Mouse (Mus musculus): Measurements from ENCODE around the gene Tmem63b. TPM values are rescaled to one million over a fixed set of nuclear protein-coding genes. Genes with fewer than 3 reads are reported as not detected.
"Not testable (repeated sequence)": the region's sequence is repeated elsewhere in the genome, so short reads cannot be mapped to it uniquely, and the experiment has no call there.

Tmem63b gene
- polyA plus RNA-seq, 1 experiment from 2014 or later: 145 TPM

GRCm38 (mm10) chr17:45631940-45632339 lies 54.8 kb downstream of the Tmem63b start:
- H3K9me3 ChIP-seq (replicated peaks): no peaks in the 10 kb centered on the region
- no peaks in the 10 kb centered on the region; the same call in 1 of the 2 replicates for H3K27me3 ChIP-seq (replicated peaks)
- H3K9ac ChIP-seq (replicated peaks): no peak overlapping the region
- H3K4me3 ChIP-seq (replicated peaks): no peak overlapping the region
- H3K27ac ChIP-seq (replicated peaks): no peak overlapping the region
- no peak overlapping the region for H3K4me2 ChIP-seq
- H3K4me1 ChIP-seq: peaks cover 12% of the 10 kb centered on the region
- H3K36me3 ChIP-seq: no peaks in the 10 kb centered on the region
- 78% methylated on average over 6 of the region's 6 CpGs for WGBS
- ATAC-seq (ENCODE audit: low FRiP score): no peak

DNA sequence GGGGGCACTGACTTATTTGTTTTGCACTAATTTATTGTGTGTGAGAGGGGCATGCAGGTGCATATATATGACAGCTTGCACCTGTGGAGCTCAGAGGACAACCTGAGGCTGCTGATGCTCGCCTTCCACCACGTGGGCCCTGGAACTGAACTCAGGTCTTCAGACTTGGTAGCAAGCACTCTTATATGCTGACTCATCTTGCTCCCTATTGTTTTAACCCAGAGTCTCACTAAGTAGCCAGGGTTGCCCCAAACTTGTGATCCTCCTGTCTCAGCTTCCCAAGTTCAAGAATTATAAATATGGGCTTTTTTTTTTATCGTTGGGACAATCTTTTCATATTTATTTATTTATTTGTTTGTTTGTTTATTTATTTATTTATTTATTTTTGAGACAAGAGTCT lies 55.7 kb downstream of the Tmem63b start:
- Histone ChIP-seq H3K9ac (replicated peaks) (no peak overlapping the region), H3K4me1 (peaks cover 16% of the 10 kb centered on the region), H3K4me3 (replicated peaks) (peak overlapping the region; percentile 42), H3K4me2 (peak overlapping the region; percentile 82), H3K27ac (replicated peaks) (peak overlapping the region; percentile 85; the same call in 1 of the 2 replicates), H3K27me3 (replicated peaks) (no peaks in the 10 kb centered on the region; the same call in 1 of the 2 replicates), H3K9me3 (replicated peaks) (no peaks in the 10 kb centered on the region), H3K36me3 (no peaks in the 10 kb centered on the region)
- 53% methylated on average over 3 of the region's 3 CpGs for WGBS
- ATAC-seq (ENCODE audit: low FRiP score): 0 out of 2 replicates have a peak, but pooled peaks have one; percentile 4

DNA sequence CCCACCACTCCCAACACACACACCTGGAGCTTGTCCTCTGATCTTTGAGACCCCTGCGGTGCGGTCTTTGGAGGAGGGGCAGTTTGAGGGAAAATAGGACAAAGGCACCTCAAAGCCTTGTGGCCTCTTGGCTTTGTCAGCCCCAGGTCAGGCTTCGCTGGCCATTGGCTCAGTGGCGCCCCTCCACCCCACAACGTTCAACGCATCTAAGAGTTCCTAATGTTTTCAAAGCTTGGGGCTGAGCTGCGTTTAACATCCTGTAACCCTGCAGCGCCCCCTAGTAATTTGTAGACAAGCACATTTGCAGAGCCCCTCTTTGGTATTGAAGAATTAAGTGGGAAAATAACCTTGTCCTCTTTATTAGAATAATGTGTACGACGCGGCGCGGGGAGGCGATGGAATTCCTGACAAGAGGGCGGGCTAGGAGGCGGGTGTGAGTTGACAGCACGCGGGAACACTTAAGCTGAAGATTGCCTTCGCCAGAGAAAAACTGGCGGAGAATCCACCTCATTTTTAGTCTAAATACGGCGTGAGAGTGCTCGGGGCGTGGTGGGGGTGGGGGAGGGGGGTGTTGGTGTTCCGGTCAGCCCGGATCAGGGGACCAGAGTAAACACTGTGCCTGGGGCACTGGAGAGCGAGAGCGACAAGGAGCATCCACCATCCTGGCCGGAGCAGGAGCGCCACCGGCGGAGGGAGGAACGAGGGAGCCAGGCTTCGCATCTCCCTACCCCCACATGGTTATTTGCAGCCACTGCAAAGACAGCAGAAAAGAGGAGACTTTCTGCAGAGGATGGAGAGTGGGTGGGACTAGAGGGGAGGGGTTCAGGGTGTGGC lies 56.6 kb downstream of the Tmem63b start:
- H3K9me3 ChIP-seq (replicated peaks): no peaks in the 10 kb centered on the region
- H3K4me1 ChIP-seq: peaks cover 16% of the 10 kb centered on the region
- peak overlapping the region; percentile 85 for H3K27ac ChIP-seq (replicated peaks)
- H3K9ac ChIP-seq (replicated peaks): peak overlapping the region; percentile 62
- peak; percentile 90 for ATAC-seq (ENCODE audit: low FRiP score)
- WGBS: 3% methylated on average over 34 of the region's 34 CpGs
- peak overlapping the region; percentile 42 for H3K4me3 ChIP-seq (replicated peaks)
- H3K36me3 ChIP-seq: no peaks in the 10 kb centered on the region
- H3K4me2 ChIP-seq: peak overlapping the region; percentile 82
- H3K27me3 ChIP-seq (replicated peaks): no peaks in the 10 kb centered on the region; the same call in 1 of the 2 replicates

DNA sequence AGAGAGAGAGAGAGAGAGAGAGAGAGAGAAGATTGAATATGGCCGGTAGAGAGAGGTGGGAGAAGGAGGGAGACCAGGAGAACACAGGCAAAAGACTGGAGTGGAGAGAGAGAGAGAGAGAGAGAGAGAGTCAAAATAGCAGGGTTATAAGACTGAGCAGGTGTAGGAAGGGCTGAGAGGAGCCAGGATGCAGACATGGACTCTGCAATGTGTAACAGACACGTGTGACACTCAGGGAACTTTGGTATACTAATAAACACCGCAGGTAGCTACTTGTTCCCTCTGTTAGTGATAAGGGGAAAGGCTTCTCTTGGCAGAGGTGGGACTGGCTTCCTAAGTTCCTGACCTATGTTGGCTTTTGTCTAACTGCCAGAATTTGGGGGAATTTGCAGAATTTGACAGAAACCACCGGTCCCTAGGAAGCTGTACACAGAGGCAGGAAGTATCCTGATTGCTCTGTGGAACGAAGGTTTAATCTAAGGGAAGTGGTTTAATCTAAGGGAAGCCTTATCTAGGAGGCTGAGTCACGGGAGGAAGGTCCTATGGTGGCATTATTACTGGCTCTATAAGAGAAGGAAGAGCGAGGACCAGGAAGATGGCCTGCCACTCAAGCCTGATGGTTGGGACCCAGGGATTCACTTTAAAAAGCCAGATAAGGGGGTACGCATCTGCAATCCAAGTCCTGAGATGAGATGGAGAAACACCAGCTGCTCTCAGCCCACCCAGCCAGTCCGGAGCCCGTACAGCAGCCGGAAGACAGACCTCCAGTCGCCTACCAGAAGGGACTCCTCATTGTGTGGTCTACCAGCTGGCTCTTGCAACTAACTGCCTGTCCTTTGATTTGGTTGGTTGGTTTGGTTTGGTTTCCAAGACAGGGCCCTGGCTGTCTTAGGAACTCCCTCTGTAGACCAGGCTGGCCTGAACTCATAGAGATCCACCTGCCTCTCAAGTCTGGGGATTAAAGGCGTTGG lies 57.5 kb downstream of the Tmem63b start:
- WGBS: 71% methylated on average over 13 of the region's 13 CpGs
- peaks cover 16% of the 10 kb centered on the region for H3K4me1 ChIP-seq
- H3K27ac ChIP-seq (replicated peaks): peak overlapping the region; percentile 85
- no peak for ATAC-seq (ENCODE audit: low FRiP score)
- H3K27me3 ChIP-seq (replicated peaks): no peaks in the 10 kb centered on the region; the same call in 1 of the 2 replicates
- H3K9ac ChIP-seq (replicated peaks): peak overlapping the region; percentile 62; the same call in 1 of the 2 replicates
- H3K36me3 ChIP-seq: no peaks in the 10 kb centered on the region
- peak overlapping the region; percentile 82 for H3K4me2 ChIP-seq
- no peaks in the 10 kb centered on the region for H3K9me3 ChIP-seq (replicated peaks)
- peak overlapping the region; percentile 42 for H3K4me3 ChIP-seq (replicated peaks)

- Histone ChIP-seq H3K4me2 (no peak overlapping the region), H3K36me3 (no peaks in the 10 kb centered on the region), H3K27me3 (replicated peaks) (no peaks in the 10 kb centered on the region; the same call in 1 of the 2 replicates), H3K9me3 (replicated peaks) (no peaks in the 10 kb centered on the region), H3K27ac (replicated peaks) (no peak overlapping the region), H3K4me1 (peaks cover 16% of the 10 kb centered on the region), H3K9ac (replicated peaks) (no peak overlapping the region), H3K4me3 (replicated peaks) (no peak overlapping the region)
- WGBS: 45% methylated on average over 3 of the region's 3 CpGs
- ATAC-seq (ENCODE audit: low FRiP score): no peak
These were observed 58.5 kb downstream of the Tmem63b start for GRCm38 (mm10) chr17:45628160-45628559.

DNA sequence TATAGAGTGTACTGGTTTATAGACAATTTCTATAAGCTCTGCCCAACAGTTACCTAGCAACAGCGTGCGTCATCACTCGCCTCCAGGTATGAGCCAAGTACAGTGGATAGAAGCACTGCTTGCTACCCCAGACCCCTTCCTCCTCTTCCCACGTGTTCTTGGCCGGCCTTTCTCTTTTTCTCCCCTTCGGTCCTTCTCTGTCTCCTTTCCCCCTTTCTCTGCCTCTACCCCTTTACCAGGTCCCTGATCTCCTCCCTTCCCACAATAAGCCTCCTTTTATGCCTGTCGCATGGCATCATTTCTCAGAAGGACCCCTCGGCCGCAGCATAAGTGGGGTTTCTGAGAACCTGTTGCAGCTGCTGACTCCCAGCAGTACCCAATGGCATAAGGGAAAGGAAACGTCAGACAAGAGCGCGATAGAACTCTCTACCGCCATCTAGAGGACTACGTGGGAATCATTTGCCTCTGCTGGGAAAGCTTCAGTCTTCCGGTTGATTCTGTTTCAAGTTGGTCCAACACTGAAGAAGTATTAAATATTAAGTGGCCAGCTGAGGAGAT lies 60.0 kb downstream of the Tmem63b start:
- 0 out of 2 replicates have a peak overlapping the region, but pooled peaks have one; percentile 6 for H3K4me3 ChIP-seq (replicated peaks)
- no peak for ATAC-seq (ENCODE audit: low FRiP score)
- no peak overlapping the region for H3K27ac ChIP-seq (replicated peaks)
- H3K4me1 ChIP-seq: peaks cover 16% of the 10 kb centered on the region
- H3K4me2 ChIP-seq: peak overlapping the region; percentile 37
- no peaks in the 10 kb centered on the region for H3K9me3 ChIP-seq (replicated peaks)
- whole genome bisulfite sequencing: 30% methylated on average over 15 of the region's 15 CpGs
- no peaks in the 10 kb centered on the region for H3K36me3 ChIP-seq
- no peak overlapping the region for H3K9ac ChIP-seq (replicated peaks)
- H3K27me3 ChIP-seq (replicated peaks): no peaks in the 10 kb centered on the region

GRCm38 (mm10) chr17:45623425-45623824 lies 63.3 kb downstream of the Tmem63b start:
- peaks cover 12% of the 10 kb centered on the region for H3K4me1 ChIP-seq
- 90% methylated on average over 7 of the region's 8 CpGs for WGBS
- not testable (repeated sequence) for H3K9me3 ChIP-seq (replicated peaks); H3K9ac ChIP-seq (replicated peaks); H3K27ac ChIP-seq (replicated peaks); H3K4me3 ChIP-seq (replicated peaks); H3K36me3 ChIP-seq; ATAC-seq (ENCODE audit: low FRiP score); H3K4me2 ChIP-seq; H3K27me3 ChIP-seq (replicated peaks)

GRCm38 (mm10) chr17:45619386-45620256 lies 67.1 kb downstream of the Tmem63b start:
- Histone ChIP-seq H3K4me2 (peak overlapping the region; percentile 37), H3K27me3 (replicated peaks) (no peaks in the 10 kb centered on the region), H3K4me3 (replicated peaks) (no peak overlapping the region), H3K9me3 (replicated peaks) (no peaks in the 10 kb centered on the region), H3K27ac (replicated peaks) (peak overlapping the region; percentile 64), H3K4me1 (peaks cover 8% of the 10 kb centered on the region; the same call in 1 of the 2 replicates), H3K36me3 (no peaks in the 10 kb centered on the region), H3K9ac (replicated peaks) (no peak overlapping the region)
- no peak for ATAC-seq (ENCODE audit: low FRiP score)
- 31% methylated on average over 20 of the region's 20 CpGs for WGBS

DNA sequence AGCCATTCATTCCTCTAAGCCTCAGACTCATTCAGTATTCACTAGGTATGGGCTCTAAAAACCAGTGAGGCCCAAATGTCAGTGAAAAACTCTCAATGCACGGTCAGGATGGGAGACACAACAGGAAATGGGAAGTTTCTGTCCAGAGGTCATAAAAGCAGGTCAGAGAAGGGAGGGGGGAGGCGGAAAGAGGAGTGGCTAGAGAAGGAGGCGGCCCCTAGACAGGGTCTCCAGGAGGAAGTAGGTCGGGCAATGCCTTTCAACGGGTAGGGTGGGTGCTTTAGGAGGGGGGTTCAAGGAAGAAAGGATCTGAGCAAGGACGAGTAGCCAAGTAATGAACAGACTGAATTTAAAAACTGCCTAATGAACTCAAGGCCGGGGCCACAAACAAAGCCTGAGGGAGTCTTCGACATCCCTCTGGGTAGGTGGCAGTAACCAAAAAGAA lies 67.7 kb downstream of the Tmem63b start:
- 12% methylated on average over 8 of the region's 8 CpGs for WGBS
- Histone ChIP-seq H3K4me3 (replicated peaks) (no peak overlapping the region), H3K27ac (replicated peaks) (peak overlapping the region; percentile 64), H3K9me3 (replicated peaks) (no peaks in the 10 kb centered on the region), H3K36me3 (no peaks in the 10 kb centered on the region), H3K4me1 (peaks cover 8% of the 10 kb centered on the region; the same call in 1 of the 2 replicates), H3K27me3 (replicated peaks) (no peaks in the 10 kb centered on the region), H3K4me2 (peak overlapping the region; percentile 37), H3K9ac (replicated peaks) (no peak overlapping the region)
- no peak for ATAC-seq (ENCODE audit: low FRiP score)

DNA sequence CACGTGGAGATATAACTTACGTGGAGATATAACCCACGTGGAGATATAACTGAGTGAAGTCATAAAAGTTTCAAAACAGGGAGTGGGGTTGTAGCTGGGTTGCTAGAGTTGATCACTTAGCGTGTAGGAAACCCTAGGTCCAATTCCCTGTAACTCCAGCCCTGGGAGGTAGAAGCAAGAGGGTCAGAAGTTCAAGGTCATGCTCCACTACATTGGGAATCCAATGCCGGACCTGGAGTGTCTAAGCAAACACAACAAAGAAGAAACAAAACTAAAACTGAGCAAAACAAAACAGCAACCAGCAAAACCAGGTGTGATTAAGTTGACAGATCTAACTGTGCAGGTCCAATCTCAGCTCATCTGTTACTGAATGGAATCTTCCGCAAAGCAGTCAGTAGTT lies 69.0 kb downstream of the Tmem63b start:
- H3K9ac ChIP-seq (replicated peaks): no peak overlapping the region
- no peak for ATAC-seq (ENCODE audit: low FRiP score)
- H3K4me1 ChIP-seq: peaks cover 8% of the 10 kb centered on the region; the same call in 1 of the 2 replicates
- WGBS: 92% methylated on average over 6 of the region's 6 CpGs
- H3K36me3 ChIP-seq: no peaks in the 10 kb centered on the region
- no peak overlapping the region for H3K4me2 ChIP-seq
- no peak overlapping the region for H3K27ac ChIP-seq (replicated peaks)
- H3K9me3 ChIP-seq (replicated peaks): no peaks in the 10 kb centered on the region
- no peaks in the 10 kb centered on the region for H3K27me3 ChIP-seq (replicated peaks)
- no peak overlapping the region for H3K4me3 ChIP-seq (replicated peaks)
